Mouse (Mus musculus): ENCODE data around the gene Prps2.
"Not testable (repeated sequence)": the region's sequence is repeated elsewhere in the genome, so short reads cannot be mapped to it uniquely, and the experiment has no call there.

Gene Prps2

GRCm38 (mm10) chrX:167323742-167324141 lies 58.8 kb downstream of the Prps2 start:
- no peak for DNase-seq (ENCODE audit: low spot score)

- DNase-seq (ENCODE audit: low spot score) = no peak
Observed at GRCm38 (mm10) chrX:167321233-167321806, 61.2 kb downstream of the Prps2 start.

GRCm38 (mm10) chrX:167318819-167319396 lies 63.6 kb downstream of the Prps2 start:
- DNase-seq (ENCODE audit: low spot score) = no peak

- no peak for DNase-seq (ENCODE audit: low spot score)
Observed at GRCm38 (mm10) chrX:167315766-167316165, 66.8 kb downstream of the Prps2 start.

GRCm38 (mm10) chrX:167315093-167315726 lies 67.3 kb downstream of the Prps2 start:
- DNase-seq (ENCODE audit: low spot score) = no peak

- DNase-seq (ENCODE audit: low spot score) = not testable (repeated sequence)
Observed at GRCm38 (mm10) chrX:167302061-167302460, 80.5 kb downstream of the Prps2 start.
